Mouse (Mus musculus): ENCODE results near the gene Usp51.
"Not testable (repeated sequence)": the region's sequence is repeated elsewhere in the genome, so short reads cannot be mapped to it uniquely, and the experiment has no call there.

The Usp51 gene

GRCm38 (mm10) chrX:153006387-153006841, at the start of gene Usp51:
Usp51 (plus strand) TSS chrX:153006469.
- DNase-seq: peak; percentile 42

GRCm38 (mm10) chrX:152969606-152970005, 36.7 kb upstream of the Usp51 start:
- DNase-seq: no peak

GRCm38 (mm10) chrX:152973476-152974203, 32.6 kb upstream of the Usp51 start:
- DNase-seq: not testable (repeated sequence)

GRCm38 (mm10) chrX:152974204-152974661, 32.0 kb upstream of the Usp51 start:
- peak; percentile 35 for DNase-seq

GRCm38 (mm10) chrX:152976538-152976937, 29.7 kb upstream of the Usp51 start:
- DNase-seq: no peak

GRCm38 (mm10) chrX:152985009-152985408, 21.3 kb upstream of the Usp51 start:
- no peak for DNase-seq

- DNase-seq: not testable (repeated sequence)
Measured at GRCm38 (mm10) chrX:152989852-152990251, 16.4 kb upstream of the Usp51 start.

GRCm38 (mm10) chrX:152996105-152996504, 10.2 kb upstream of the Usp51 start:
- not testable (repeated sequence) for DNase-seq

- peak; percentile 55 for DNase-seq
Measured at GRCm38 (mm10) chrX:153007021-153007684, 884 bp downstream of the Usp51 start.

GRCm38 (mm10) chrX:153007685-153008047, 1.4 kb downstream of the Usp51 start:
- DNase-seq: no peak

GRCm38 (mm10) chrX:153025255-153025654, 19.0 kb downstream of the Usp51 start:
- DNase-seq: not testable (repeated sequence)

- not testable (repeated sequence) for DNase-seq
Measured at GRCm38 (mm10) chrX:153025709-153026108, 19.4 kb downstream of the Usp51 start.

GRCm38 (mm10) chrX:153031547-153031946, 25.3 kb downstream of the Usp51 start:
- DNase-seq: not testable (repeated sequence)

GRCm38 (mm10) chrX:153037087-153037971, 31.1 kb downstream of the Usp51 start, which contains the start of gene Mageh1:
Mageh1 (minus strand) TSS chrX:153037575.
- peak; percentile 79 for DNase-seq

- DNase-seq: not testable (repeated sequence)
Measured at GRCm38 (mm10) chrX:153037972-153038744, 31.9 kb downstream of the Usp51 start.
